ENCODE assay signal across 13 mouse cellular contexts in genomic region chr19:53670625-53671141, GRCm38 (mm10). TPM values are rescaled to one million over a fixed set of nuclear protein-coding genes. Genes with fewer than 3 reads are reported as not detected.
A peak's percentile ranks its signal among the peaks of the same experiment; 100 is the strongest.
DNase-seq lines count a peak whose midpoint lies in the region; ATAC-seq lines count a peak whose summit lies in the region.
"Had no signal": no experiment of that assay in that cellular context is flagged by ENCODE, and none has a peak within 500 bp of the region (broad histone marks: within the 10 kb centered on the region; RNA-seq: fewer than 3 reads in every experiment).

No protein-coding gene starts in this region.

- peak overlapping the region; percentile 25 for H3K4me2 ChIP-seq in heart, embryonic 12.5 days
- H3K4me2 ChIP-seq in limb, embryonic 15.5 days = no peak overlapping the region
- H3K4me2 ChIP-seq: liver, embryonic 12.5 days had no signal

- peak; percentile 25 to 33 for DNase-seq in cerebellum, postnatal 10 days
- no peak for DNase-seq in cerebellum, adult 9-10 months
- DNase-seq in gastrocnemius, adult 18-20 months (ENCODE audit: low spot score) = peak; percentile 91
- no peak for DNase-seq in thymus, postnatal 0 days (ENCODE audit: low spot score)
- DNase-seq in layer of hippocampus, postnatal 14 days (ENCODE audit: low spot score in 2 of 2) = no peak
- no peak for DNase-seq in thymus, postnatal 25 days
- DNase-seq: forebrain, postnatal 0 days; layer of hippocampus, postnatal 36 days; right cerebral cortex, postnatal 4 days had no signal

- no peak overlapping the region for H3K4me3 ChIP-seq in heart, embryonic 12.5 days
- H3K4me3 ChIP-seq in limb, embryonic 15.5 days = no peak overlapping the region
- H3K4me3 ChIP-seq: liver, embryonic 12.5 days had no signal

- H3K9ac ChIP-seq in heart, embryonic 12.5 days = peak overlapping the region; percentile 53
- no peak overlapping the region for H3K9ac ChIP-seq in limb, embryonic 15.5 days
- H3K9ac ChIP-seq: forebrain, postnatal 0 days; liver, embryonic 12.5 days had no signal

- H3K27me3 ChIP-seq in heart, embryonic 12.5 days (replicated peaks) = peaks cover 15% of the 10 kb centered on the region
- H3K27me3 ChIP-seq in limb, embryonic 15.5 days = peaks cover 54% of the 10 kb centered on the region

- no peaks in the 10 kb centered on the region for H3K36me3 ChIP-seq in heart, embryonic 12.5 days
- no peaks in the 10 kb centered on the region for H3K36me3 ChIP-seq in limb, embryonic 15.5 days
- H3K36me3 ChIP-seq: liver, embryonic 12.5 days had no signal

- ATAC-seq in heart, embryonic 12.5 days (ENCODE audit: insufficient number of reproducible peaks, low FRiP score) = peak; percentile 73
- 0 out of 2 replicates have a peak, but pooled peaks have one; percentile 58 for ATAC-seq in limb, embryonic 15.5 days (ENCODE audit: insufficient number of reproducible peaks, low FRiP score, low TSS enrichment, low read depth)
- ATAC-seq: forebrain, postnatal 0 days; liver, embryonic 12.5 days had no signal

- peaks cover 54% of the 10 kb centered on the region for H3K4me1 ChIP-seq in heart, embryonic 12.5 days (replicated peaks)
- peaks cover 3% of the 10 kb centered on the region; the same call in 1 of the 2 replicates for H3K4me1 ChIP-seq in limb, embryonic 15.5 days
- H3K4me1 ChIP-seq: liver, embryonic 12.5 days had no signal

- 8% methylated on average over 12 of the region's 12 CpGs for WGBS in heart, embryonic 12.5 days
- WGBS in limb, embryonic 15.5 days = 27% methylated on average over 12 of the region's 12 CpGs

- no peaks in the 10 kb centered on the region for H3K9me3 ChIP-seq in heart, embryonic 12.5 days (replicated peaks)
- H3K9me3 ChIP-seq in limb, embryonic 15.5 days = no peaks in the 10 kb centered on the region
- H3K9me3 ChIP-seq: liver, embryonic 12.5 days had no signal

- peak overlapping the region; percentile 93 for H3K27ac ChIP-seq in heart, embryonic 12.5 days (ENCODE audit: poor library complexity, severe bottlenecking)
- H3K27ac ChIP-seq in limb, embryonic 15.5 days = no peak overlapping the region
- H3K27ac ChIP-seq: liver, embryonic 12.5 days had no signal

RNA-seq across cellular contexts. Expression of gene Rbm20, which starts 6.4 kb away (rescaled TPM):
- total RNA-seq in gastrocnemius, adult 18-20 months (2021) = 10 to 100 TPM; 75.3 to 75.4 TPM
- polyA plus RNA-seq in heart, embryonic 12.5 days (2016; fragmentation: Nextera tagmentation; extraction: Ambion mirVana) = 51.8 and 54.0 TPM in 2 replicates
- 4.0 and 4.9 TPM in 2 replicates for polyA plus RNA-seq in limb, embryonic 15.5 days (2015; fragmentation: Nextera tagmentation; extraction: Ambion mirVana)
- polyA plus RNA-seq in thymus, postnatal 0 days (2015; fragmentation: Nextera tagmentation; extraction: Ambion mirVana) = 1.7 and 1.8 TPM in 2 replicates
- 1 to 10 TPM; 3.1 TPM for total RNA-seq in layer of hippocampus, postnatal 14 days (2021)
- total RNA-seq: neutrophil, adult 5-6 weeks had no signal

Comparison
In these comparisons a context has a peak if more than half of its experiments do, and no peak if none do; other contexts are left out.
1. DNase-seq: peak in cerebellum, postnatal 10 days (2 of 2) and gastrocnemius, adult 18-20 months (single experiment); none in cerebellum, adult 9-10 months (single experiment), thymus, postnatal 0 days (single experiment), layer of hippocampus, postnatal 14 days (0 of 2) and thymus, postnatal 25 days (single experiment).